Mouse (Mus musculus): ENCODE measurements around the gene Fbxl2.

Fbxl2 gene

DNA sequence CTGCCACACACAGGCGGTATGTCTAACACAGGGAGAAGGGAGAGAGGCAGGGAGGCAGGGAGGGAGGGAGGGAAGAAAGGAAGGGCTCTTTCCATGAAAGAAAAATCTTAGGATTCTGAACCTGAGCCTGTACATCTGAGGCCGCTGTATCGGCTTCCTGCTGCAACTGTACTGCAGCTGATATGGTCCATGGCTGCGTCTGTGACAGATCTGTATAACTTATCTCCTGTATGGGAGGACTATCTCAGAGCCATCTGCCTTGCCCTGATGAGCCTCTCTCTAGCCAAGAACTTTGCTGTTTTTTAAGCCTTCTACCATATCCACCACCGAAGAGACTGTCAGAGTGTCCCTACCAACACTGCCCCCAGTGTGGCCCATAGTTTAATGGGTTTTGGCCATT lies 130.2 kb downstream of the Fbxl2 start:
- no peak for DNase-seq (ENCODE audit: low spot score)
